Mouse (Mus musculus) heart, embryonic 10.5 days (tissue): ENCODE data around the gene Utp14a. TPM values are rescaled to one million over a fixed set of nuclear protein-coding genes. Genes with fewer than 3 reads are reported as not detected.
"Not testable (repeated sequence)": the region's sequence is repeated elsewhere in the genome, so short reads cannot be mapped to it uniquely, and the experiment has no call there.

Experiments
- DNase-seq: peaks from one replicate; pipeline ENCODE4 v3.0.0-alpha.2; 2017; ENCODE audit warnings: low spot score
- H3K27ac ChIP-seq: fragments of 300-500 bp; sonication (generic); 2 replicates; pipeline ENCODE4 v1.5.1; 2016; ENCODE audit warnings: mild to moderate bottlenecking
- H3K27me3 ChIP-seq: fragments of 300-500 bp; sonication (generic); 2 replicates; pipeline ENCODE4 v1.6.1; 2016; ENCODE audit warnings: mild to moderate bottlenecking; ENCODE audit not compliant: poor library complexity, insufficient read depth, severe bottlenecking
- H3K36me3 ChIP-seq: fragments of 300-500 bp; sonication (generic); 2 replicates; pipeline ENCODE4 v1.6.1; 2016; ENCODE audit warnings: mild to moderate bottlenecking, moderate library complexity
- H3K4me1 ChIP-seq: fragments of 300-500 bp; sonication (generic); 2 replicates; pipeline ENCODE4 v1.6.1; 2016; ENCODE audit warnings: mild to moderate bottlenecking
- H3K4me3 ChIP-seq: fragments of 300-500 bp; sonication (generic); 2 replicates; pipeline ENCODE4 v1.5.1; 2016; ENCODE audit warnings: mild to moderate bottlenecking, moderate library complexity
- H3K9me3 ChIP-seq: fragments of 300-500 bp; sonication (generic); 2 replicates; pipeline ENCODE4 v1.6.1; 2016; ENCODE audit warnings: mild to moderate bottlenecking, moderate library complexity
- WGBS: fragments of 180-500 bp; shearing (Covaris S2); methylation state at CpG from one replicate; pipeline ENCODE4 v1.1.7; 2016; 5-methylcytosine and 5-hydroxymethylcytosine counted together
- polyA plus RNA-seq: library from polyadenylated mRNA; unstranded; fragments of >200 nt; fragmentation: Nextera tagmentation; extraction: Ambion mirVana; gene quantifications from 2 replicates; pipeline ENCODE4 v1.2.1, GENCODE M21; 2016

Gene Utp14a
- polyA plus RNA-seq: 11.5 and 16.5 TPM in 2 replicates

DNA sequence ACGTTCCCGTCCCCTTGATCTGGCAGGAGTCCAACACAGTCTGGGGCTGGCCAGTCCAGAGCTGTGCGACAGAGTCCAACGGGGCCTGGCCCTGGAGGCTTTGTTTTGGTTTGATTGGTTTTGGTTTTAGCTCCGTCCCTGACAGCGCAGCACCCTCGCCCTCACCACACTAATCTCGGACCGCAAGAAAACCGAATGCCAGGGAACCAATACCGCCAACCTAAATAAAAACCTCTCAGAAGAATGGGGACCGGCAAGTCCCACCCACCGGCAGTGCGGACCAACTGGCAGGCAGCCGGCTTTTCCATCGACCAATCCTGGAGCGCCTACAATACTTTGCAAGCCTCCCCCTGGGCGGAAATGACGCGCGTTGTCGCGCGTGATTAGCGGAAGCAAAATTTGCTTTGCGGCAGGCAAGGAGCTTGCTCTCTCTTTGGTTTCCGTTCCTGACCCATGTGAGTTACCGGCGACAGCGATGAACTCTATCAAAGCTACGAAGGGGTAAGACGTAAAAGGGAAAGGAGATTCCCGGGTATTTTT, at the start of gene Utp14a:
Gene Utp14a (plus strand): TSS at position 395 of the 540 bp plus-strand sequence.
- WGBS: 6% methylated on average over 33 of the region's 33 CpGs
- Histone ChIP-seq H3K9me3 (no peaks in the 10 kb centered on the region), H3K4me3 (peak within 1 kb of the TSS; percentile 66), H3K36me3 (peaks cover 11% of the 10 kb centered on the region), H3K27me3 (no peaks in the 10 kb centered on the region), H3K27ac (peak within 1 kb of the TSS; percentile 81), H3K4me1 (no peaks in the 10 kb centered on the region)
- DNase-seq: peak; percentile 97

GRCm38 (mm10) chrX:48207761-48208487, 48.7 kb upstream of the Utp14a start:
- no peak for DNase-seq
- 7% methylated on average over 36 of the region's 36 CpGs for WGBS
- Histone ChIP-seq H3K36me3 (no peaks in the 10 kb centered on the region), H3K4me1 (no peaks in the 10 kb centered on the region), H3K4me3 (peak overlapping the region; percentile 73), H3K9me3 (no peaks in the 10 kb centered on the region), H3K27me3 (peaks cover 21% of the 10 kb centered on the region; the same call in 1 of the 2 replicates), H3K27ac (peak overlapping the region; percentile 87)

DNA sequence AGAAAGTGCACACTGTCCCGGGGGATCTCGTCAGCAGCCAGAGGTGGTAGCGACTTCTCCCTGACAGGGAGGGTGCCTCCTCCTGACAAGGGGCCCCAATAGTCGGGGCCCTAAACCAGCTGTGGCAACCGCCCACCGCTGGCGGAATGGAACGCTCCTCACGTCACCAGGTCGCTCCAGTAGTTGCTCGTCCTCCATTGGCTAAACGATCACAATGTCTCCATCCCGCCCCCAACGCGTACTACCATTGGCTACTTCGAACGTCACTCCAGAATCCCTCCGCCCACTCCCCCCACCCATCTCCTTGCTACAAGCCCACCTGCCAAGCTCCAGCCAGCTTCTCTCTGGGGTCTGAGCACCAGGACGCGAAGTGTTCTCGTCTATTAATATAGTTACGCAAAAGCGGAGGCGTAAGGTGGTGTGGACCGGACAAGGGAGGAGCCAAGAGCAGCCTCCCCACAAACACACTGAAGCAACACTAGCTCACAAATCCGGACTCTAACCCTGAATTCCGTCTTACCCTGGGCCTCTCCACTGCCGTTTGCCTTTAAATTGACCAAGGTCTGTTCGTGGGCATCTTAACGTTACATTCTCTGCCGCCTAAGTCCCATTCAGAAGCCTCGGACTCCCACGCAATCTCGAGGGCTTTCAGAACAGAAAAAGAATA, 48.0 kb upstream of the Utp14a start, which contains the start of gene Zdhhc9:
Gene Zdhhc9 (minus strand): TSS at position 360 of the 667 bp plus-strand sequence.
- Histone ChIP-seq H3K36me3 (no peaks in the 10 kb centered on the region), H3K27me3 (peaks cover 17% of the 10 kb centered on the region; the same call in 1 of the 2 replicates), H3K4me3 (peak within 1 kb of the TSS; percentile 73), H3K27ac (peak within 1 kb of the TSS; percentile 87), H3K4me1 (no peaks in the 10 kb centered on the region), H3K9me3 (no peaks in the 10 kb centered on the region)
- 13% methylated on average over 34 of the region's 34 CpGs for WGBS
- peak; percentile 94 for DNase-seq

DNA sequence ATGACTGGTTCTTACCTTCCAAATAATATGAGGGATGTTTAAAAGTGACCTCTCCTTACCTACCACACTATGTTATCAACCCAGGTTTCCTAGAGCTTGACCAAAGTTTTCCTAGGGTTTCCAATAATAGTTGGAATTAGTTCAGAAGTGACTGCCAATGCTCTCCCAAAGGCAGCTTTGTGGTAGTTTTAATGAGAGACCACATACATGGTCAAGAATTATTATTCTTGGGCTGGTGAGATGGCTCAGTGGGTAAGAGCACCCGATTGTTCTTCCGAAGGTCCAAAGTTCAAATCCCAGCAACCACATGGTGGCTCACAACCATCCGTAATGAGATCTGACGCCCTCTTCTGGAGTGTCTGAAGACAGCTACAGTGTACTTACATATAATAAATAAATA, 46.9 kb upstream of the Utp14a start:
- peaks cover 16% of the 10 kb centered on the region; the same call in 1 of the 2 replicates for H3K27me3 ChIP-seq
- H3K4me3 ChIP-seq, H3K4me1 ChIP-seq, H3K27ac ChIP-seq, DNase-seq, H3K9me3 ChIP-seq, H3K36me3 ChIP-seq: not testable (repeated sequence)
- WGBS: 76% methylated on average over 4 of the region's 4 CpGs

- Histone ChIP-seq H3K27ac (no peak overlapping the region), H3K27me3 (no peaks in the 10 kb centered on the region), H3K36me3 (no peaks in the 10 kb centered on the region), H3K4me1 (no peaks in the 10 kb centered on the region), H3K4me3 (no peak overlapping the region), H3K9me3 (no peaks in the 10 kb centered on the region)
- DNase-seq: no peak
- 72% methylated on average over 5 of the region's 5 CpGs for WGBS
These were observed 37.2 kb upstream of the Utp14a start for GRCm38 (mm10) chrX:48219468-48219867.

GRCm38 (mm10) chrX:48222706-48223105, 34.0 kb upstream of the Utp14a start:
- Histone ChIP-seq H3K4me1 (no peaks in the 10 kb centered on the region), H3K27ac (no peak overlapping the region), H3K9me3 (no peaks in the 10 kb centered on the region), H3K4me3 (no peak overlapping the region), H3K27me3 (no peaks in the 10 kb centered on the region), H3K36me3 (no peaks in the 10 kb centered on the region)
- WGBS: 72% methylated on average over 7 of the region's 7 CpGs
- no peak for DNase-seq

- no peak overlapping the region for H3K4me3 ChIP-seq
- no peaks in the 10 kb centered on the region for H3K4me1 ChIP-seq
- 73% methylated on average over 7 of the region's 7 CpGs for WGBS
- no peaks in the 10 kb centered on the region for H3K9me3 ChIP-seq
- no peaks in the 10 kb centered on the region for H3K27me3 ChIP-seq
- no peak overlapping the region for H3K27ac ChIP-seq
- DNase-seq: no peak
- H3K36me3 ChIP-seq: no peaks in the 10 kb centered on the region
These were observed 30.4 kb upstream of the Utp14a start for GRCm38 (mm10) chrX:48226225-48226624.

DNA sequence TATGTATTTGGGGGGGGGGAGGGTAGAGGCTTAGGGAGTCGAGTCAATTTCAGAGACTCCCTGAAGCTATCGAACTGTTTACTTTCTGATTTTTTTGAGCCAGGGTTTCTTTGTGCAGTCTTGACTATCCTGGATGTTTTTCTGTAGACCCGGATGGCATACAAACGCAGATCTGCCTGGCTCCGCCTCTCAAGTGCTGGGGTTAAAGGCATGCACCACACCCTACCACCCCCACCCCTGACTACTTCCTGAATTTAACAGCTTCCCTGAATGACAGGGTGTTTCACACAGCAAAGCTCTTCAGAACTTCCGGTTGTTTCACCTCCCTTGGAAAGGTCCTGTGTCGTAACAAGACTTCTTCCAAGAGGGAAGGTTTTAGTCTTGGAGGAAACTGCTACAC, 22.2 kb upstream of the Utp14a start:
- Histone ChIP-seq H3K9me3 (no peaks in the 10 kb centered on the region), H3K36me3 (no peaks in the 10 kb centered on the region), H3K27ac (no peak overlapping the region), H3K4me1 (no peaks in the 10 kb centered on the region), H3K27me3 (no peaks in the 10 kb centered on the region), H3K4me3 (no peak overlapping the region)
- no peak for DNase-seq
- 55% methylated on average over 7 of the region's 7 CpGs for WGBS

DNA sequence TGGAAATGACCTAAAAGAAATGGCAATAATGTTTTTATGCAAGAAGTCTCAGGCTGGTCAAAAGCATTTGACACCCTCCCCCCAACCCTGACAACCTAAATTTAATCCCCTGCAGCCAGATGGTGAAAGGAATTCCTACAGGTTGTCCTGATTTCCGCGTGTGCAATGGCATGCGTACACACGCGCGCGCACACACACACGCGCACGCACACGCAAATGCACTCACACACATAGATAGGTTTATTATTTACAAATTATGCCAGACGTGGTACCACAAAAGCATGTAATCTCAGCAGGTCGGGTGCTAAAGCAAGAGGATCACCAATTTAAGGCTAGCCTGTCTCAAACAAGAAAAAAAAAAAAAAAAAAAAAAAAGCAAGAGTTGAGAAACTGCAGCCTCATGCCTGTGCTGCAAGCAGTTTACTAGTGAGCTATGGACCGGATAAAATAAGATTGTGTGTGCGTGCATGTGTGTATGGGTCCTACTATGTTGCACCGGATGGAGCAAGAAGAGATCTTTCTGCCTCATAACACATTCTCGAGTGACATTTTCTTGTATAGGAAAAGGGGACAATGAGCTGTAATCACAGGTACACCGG, 733 bp upstream of the Utp14a start:
- no peak for DNase-seq
- Histone ChIP-seq H3K9me3 (no peaks in the 10 kb centered on the region), H3K27ac (peak overlapping the region; percentile 81; the same call in 1 of the 2 replicates), H3K36me3 (peaks cover 6% of the 10 kb centered on the region; the same call in 1 of the 2 replicates), H3K27me3 (no peaks in the 10 kb centered on the region), H3K4me1 (no peaks in the 10 kb centered on the region), H3K4me3 (peak overlapping the region; percentile 66)
- 22% methylated on average over 18 of the region's 18 CpGs for WGBS

- Histone ChIP-seq H3K4me1 (no peaks in the 10 kb centered on the region), H3K9me3 (no peaks in the 10 kb centered on the region), H3K4me3 (peak overlapping the region; percentile 66), H3K27me3 (no peaks in the 10 kb centered on the region), H3K36me3 (peaks cover 14% of the 10 kb centered on the region), H3K27ac (peak overlapping the region; percentile 81)
- 12% methylated on average over 16 of the region's 16 CpGs for WGBS
- DNase-seq: no peak
These were observed 349 bp downstream of the Utp14a start for GRCm38 (mm10) chrX:48257011-48257410.

- 81% methylated on average over 4 of the region's 4 CpGs for WGBS
- Histone ChIP-seq H3K36me3 (peaks cover 23% of the 10 kb centered on the region), H3K27ac (no peak overlapping the region), H3K4me3 (no peak overlapping the region), H3K27me3 (no peaks in the 10 kb centered on the region), H3K9me3 (no peaks in the 10 kb centered on the region), H3K4me1 (no peaks in the 10 kb centered on the region)
- DNase-seq: no peak
These were observed 15.0 kb downstream of the Utp14a start for GRCm38 (mm10) chrX:48271671-48272070.

DNA sequence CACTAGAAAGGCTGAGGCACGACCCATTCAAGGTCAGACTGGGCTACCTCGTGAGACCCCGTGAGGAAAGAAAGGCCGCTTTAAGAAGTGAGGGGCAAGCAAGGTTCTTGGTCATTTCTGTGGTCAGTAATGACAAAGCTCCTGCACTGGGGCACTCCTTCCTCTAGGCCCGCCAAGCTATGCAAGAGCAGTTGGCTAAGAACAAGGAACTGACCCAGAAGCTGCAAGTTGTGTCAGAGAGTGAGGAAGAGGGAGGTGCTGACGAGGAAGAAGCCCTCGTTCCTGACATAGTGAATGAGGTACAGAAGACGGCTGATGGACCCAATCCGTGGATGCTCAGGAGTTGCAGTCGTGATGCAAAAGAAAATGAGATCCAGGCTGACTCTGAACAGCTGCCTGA, 18.0 kb downstream of the Utp14a start:
- no peaks in the 10 kb centered on the region for H3K4me1 ChIP-seq
- WGBS: 85% methylated on average over 10 of the region's 10 CpGs
- H3K4me3 ChIP-seq: no peak overlapping the region
- no peaks in the 10 kb centered on the region for H3K27me3 ChIP-seq
- H3K9me3 ChIP-seq: no peaks in the 10 kb centered on the region
- H3K36me3 ChIP-seq: peaks cover 15% of the 10 kb centered on the region; the same call in 1 of the 2 replicates
- no peak overlapping the region for H3K27ac ChIP-seq
- no peak for DNase-seq

DNA sequence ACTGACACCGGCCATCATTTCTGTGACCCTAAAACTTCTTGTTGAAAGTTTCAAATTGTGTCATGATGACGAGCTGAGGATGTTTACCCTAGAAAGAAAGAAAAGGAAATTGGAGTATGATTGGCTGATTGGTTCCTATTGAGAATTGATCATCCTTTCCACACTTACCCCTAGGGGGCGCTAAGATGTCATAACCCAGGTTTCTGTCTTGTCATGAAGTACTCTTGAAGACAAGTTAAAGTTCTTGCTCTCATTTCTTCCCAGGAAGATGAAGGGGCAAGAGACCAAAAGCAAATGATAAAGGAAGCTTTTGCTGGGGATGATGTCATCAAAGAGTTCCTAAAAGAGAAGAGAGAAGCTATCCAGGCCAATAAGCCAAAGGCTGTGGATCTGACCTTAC, 21.4 kb downstream of the Utp14a start:
- H3K4me3 ChIP-seq: no peak overlapping the region

More for the DNA sequence above, 21.4 kb downstream of the Utp14a start:
- no peaks in the 10 kb centered on the region; the same call in 1 of the 2 replicates for H3K27me3 ChIP-seq
- no peaks in the 10 kb centered on the region for H3K9me3 ChIP-seq
- H3K27ac ChIP-seq: no peak overlapping the region
- 40% methylated on average over 3 of the region's 3 CpGs for WGBS
- peaks cover 16% of the 10 kb centered on the region; the same call in 1 of the 2 replicates for H3K36me3 ChIP-seq
- DNase-seq: no peak
- H3K4me1 ChIP-seq: no peaks in the 10 kb centered on the region
